Mouse (Mus musculus): Measurements from ENCODE around the gene Sertad1.

- TF ChIP-seq CTCF (IDR thresholded peaks at IDR 0.05; ENCODE audit: low read depth, low read length) (no peak), GATA2 (IDR thresholded peaks at IDR 0.05; ENCODE audit: borderline replicate concordance, low read depth, low read length) (no peak), GATA1 (IDR thresholded peaks at IDR 0.05; ENCODE audit: borderline replicate concordance, low read length) (no peak), TAL1 (conservative IDR thresholded peaks at IDR 0.05; ENCODE audit: low read depth, low read length) (no peak), POLR2AphosphoS5 (IDR thresholded peaks at IDR 0.05; ENCODE audit: insufficient replicate concordance, low read depth, low read length) (no peak)
Measured at GRCm38 (mm10) chr7:27490227-27490542, 3.5 kb downstream of the Sertad1 start.

All from G1E (cell line).